Mouse (Mus musculus) left cerebral cortex, postnatal 25 days (tissue): ENCODE measurements around the gene Fbxo27. TPM values are rescaled to one million over a fixed set of nuclear protein-coding genes. Genes with fewer than 3 reads are reported as not detected.
"Not testable (repeated sequence)": the region's sequence is repeated elsewhere in the genome, so short reads cannot be mapped to it uniquely, and the experiment has no call there.

ENCODE experiments used
- DNase-seq, 2 experiments: peaks; one replicate each; pipeline ENCODE4 v3.0.0; 2022; ENCODE audit warnings: low spot score in 2 of 2, mixed read lengths in 1 of 2
- intact Hi-C: fragments of 180-260 bp; cut with DNase I; formaldehyde crosslinking; loops from one replicate; pipeline ENCODE4 v1.15.1; 2025
- total RNA-seq, 2 experiments: library from RNA; stranded (reverse); gene quantifications; 2 replicates each; pipeline ENCODE4 v1.2.3; 2021

Fbxo27 gene
- total RNA-seq: 10 to 100 TPM; 21.6 to 21.8 TPM

DNA sequence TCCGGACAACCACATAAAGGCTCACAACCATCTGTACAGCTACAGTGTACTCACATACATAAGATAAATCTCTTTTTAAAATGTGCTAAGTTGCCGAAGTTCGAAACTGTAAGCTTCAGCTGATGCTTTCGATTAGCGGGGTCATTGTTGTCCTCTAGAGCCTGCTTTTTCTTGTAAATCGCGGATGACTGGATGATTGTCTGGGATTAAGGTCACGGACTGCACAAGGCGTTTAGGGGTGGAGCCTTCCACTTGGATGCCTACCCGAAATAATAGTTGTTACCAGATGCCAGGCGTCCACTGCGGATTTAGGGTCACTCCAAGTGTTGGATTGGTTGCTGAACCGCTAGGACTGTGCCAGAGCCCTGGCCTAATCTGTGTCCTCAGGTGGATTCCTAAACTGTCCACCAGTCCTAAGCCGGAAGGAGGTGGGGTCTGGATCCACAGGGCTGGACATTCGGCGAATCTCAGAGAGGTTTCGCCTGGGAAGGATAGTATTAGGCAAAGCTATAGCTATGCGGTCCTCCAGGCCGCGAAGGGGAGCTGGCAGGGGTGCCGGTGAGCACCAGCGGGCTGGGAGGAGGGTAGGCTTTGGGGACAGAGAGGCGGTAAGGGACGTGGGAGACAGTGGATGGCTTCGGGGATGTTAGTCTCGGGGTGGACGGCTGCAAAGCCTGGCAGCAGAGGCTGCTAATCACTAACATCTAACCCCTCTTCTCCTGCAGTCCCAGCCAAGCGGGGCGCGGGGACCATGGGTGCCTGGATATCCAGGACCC, at the start of gene Fbxo27:
Fbxo27 (plus strand) TSS at position 305 of the 776 bp plus-strand sequence.
- intact Hi-C loops: no loop called here
- DNase-seq: peak; percentile 46 to 63

DNA sequence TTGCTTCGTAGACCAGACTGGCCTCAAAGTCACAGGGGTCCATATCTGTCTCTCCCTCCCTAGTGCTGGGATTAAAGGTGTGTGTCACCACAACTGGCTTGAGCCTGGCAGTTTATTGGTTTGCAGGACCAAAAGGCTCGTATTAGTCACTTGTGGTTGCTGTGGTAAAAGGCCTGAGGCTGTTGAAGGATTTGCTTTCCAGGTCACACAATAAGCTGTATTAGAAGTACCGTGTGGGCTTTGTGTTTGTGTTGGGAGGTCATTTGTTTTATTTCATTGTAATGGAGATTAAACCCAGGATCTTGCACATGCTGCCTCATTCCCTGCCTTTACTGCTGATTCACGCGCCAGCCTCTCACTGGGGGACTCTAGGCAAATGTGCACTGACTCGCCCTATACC, 47.3 kb upstream of the Fbxo27 start:
- intact Hi-C loops: no loop called here
- DNase-seq: no peak

DNA sequence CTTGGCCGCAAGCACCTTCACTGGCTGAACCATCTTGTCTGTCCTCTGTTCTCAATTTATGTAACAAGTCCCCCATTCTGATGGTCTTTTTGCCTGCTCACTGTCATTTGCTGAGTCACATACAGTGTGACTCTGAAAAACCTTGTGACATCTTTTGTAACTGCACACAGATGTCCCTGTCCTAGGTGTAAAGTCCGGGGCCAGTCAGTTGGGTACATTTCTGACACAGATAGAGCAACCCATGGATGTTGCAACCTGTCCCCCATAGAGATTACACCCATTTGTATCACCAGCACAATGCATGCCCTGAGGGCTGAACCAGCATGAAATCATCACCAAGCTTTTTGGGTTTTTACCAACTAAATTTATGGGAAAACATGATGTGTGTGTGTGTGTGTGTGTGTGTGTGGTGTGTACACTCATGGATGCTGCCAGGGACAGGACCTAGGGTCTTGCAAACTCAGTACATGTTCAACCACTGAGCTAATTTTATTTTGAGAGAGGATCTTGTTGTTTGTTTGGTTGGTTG, 46.6 kb upstream of the Fbxo27 start:
- DNase-seq: no peak
- intact Hi-C loops: no loop called here

DNA sequence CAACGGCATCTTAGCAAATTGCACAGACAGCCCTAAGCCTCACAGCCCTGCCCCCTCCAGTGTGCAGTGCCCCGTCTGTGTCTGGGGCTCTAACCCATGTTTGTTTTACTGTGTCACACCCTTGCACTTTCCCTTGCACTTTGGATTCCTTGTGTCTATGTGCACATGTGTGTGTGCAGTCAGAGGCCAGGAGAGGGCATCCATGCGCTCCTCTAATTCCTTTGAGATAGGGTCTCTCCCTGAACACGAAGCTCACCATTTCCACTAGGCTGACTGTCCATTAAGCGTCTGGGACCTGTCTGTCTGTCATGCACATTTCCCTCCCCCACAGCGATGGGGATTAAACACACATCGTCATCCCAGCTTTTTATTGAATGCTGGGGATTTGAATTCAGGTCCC, 45.6 kb upstream of the Fbxo27 start:
- intact Hi-C loops: no loop called here
- no peak for DNase-seq

GRCm38 (mm10) chr7:28651157-28651556, 41.5 kb upstream of the Fbxo27 start:
- DNase-seq: no peak
- intact Hi-C loops: no loop called here

GRCm38 (mm10) chr7:28656430-28656829, 36.2 kb upstream of the Fbxo27 start:
- intact Hi-C loops: no loop called here
- no peak for DNase-seq

DNA sequence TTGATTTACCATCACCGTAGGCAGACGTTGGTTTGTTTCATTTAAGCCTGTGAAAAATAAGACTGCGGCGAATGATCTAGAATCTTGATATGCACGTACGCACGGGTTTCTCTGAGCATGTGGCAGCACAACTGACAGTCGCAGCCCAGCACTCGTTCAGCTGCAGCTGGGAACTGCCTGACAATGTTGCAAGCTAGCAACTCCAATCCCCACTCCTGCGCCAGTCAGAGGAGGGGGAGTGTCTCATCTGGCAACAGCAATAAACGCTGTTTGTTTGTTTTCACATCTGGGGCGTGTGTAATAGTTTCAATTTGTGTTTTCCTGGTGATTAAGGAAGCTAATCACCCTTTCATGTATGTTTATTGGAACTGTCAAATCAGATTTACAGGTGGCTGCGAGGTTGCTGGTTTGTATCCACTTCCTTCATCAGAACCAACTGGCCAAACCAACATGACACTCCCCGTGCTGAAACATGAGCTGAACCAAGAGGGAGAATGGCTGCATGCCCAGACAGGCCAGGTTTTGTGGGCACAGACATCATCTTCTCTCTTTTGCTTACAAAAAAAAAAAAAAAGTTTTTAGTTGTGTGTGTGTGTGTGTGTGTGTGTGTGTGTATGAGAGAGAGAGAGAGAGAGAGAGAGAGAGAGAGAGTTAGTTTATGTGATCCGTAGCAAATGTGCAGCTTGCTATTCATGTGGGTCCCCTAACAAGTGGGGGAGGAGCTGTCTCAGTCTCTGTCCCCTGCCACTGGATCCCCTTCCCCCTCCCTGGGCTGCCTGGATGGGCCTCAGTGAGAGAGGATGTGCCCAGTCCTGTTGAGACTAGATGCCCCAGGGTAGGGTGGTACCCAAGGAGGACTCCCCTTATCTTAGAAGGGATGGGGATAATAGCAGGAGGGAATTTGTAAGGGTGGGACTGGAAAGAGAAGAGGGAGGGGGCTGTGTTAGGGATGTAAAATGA, 26.7 kb upstream of the Fbxo27 start:
- DNase-seq: peak; percentile 4
- intact Hi-C loops: no loop called here

DNA sequence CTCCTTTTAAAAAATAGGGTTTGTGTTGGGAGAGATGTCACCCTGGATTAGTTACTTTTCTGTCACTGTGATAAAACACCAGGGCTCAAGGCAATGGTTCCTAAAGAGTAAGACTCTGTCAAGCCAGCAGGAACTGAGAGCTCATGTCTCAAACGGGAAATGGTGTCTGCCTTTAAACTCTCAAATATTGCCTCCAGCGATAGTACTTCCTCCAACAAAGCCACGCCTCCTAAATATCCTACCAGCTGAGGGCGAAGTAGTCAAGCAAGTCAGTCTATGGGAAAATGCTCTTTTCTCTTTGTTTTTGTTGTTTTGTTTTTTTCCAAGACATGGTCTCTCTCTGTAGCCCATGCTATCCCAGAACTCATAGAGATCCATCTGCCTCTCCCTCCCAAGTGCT, 21.5 kb upstream of the Fbxo27 start:
- no peak for DNase-seq
- intact Hi-C loops: loop anchor here (5.0 kb wide), 1 partner anchor 49 kb away; no protein-coding TSS in a partner anchor

DNA sequence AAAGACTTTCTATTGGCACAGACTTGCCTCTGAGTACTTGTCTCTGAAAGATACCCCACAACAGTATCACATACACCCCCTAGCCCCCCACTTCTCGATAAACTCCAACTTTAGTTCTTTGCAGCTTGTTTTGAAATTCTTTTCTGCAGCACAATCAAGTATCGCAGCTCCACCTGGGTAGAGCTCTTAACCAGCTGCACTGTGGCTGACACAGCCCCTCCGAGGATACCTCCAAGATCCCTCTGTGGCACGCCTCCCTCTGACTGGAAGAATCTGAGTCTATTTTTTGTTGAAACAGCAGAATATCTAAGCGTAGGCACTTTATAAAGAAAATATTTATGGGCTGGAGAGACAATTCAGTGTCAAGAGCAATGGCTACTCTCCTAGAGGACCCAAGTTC, 20.4 kb upstream of the Fbxo27 start:
- no peak for DNase-seq
- intact Hi-C loops: loop anchor here (5.0 kb wide), 1 partner anchor 50 kb away; no protein-coding TSS in a partner anchor

DNA sequence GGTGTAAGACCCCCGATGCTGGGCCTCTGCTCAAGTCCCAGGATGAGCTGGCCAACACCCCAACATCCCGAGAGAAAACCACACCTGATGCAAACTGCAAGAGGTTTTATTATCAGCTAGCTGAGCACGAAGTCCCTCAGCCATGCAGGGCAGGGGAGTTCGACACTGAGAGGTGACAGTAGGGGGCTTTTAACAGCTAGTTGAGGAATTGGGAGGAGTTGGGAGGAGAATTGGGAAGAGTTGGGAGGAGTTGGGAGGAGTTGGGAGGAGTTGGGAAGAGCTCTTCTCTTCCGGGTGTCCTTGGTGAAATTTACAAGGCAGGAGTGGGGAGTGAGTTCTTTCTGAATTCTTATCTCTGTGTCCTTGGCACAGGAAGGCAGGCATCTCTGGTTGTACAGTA, 19.9 kb upstream of the Fbxo27 start:
- DNase-seq: not testable (repeated sequence)
- intact Hi-C loops: loop anchor here (5.0 kb wide), 1 partner anchor 50 kb away; no protein-coding TSS in a partner anchor

DNA sequence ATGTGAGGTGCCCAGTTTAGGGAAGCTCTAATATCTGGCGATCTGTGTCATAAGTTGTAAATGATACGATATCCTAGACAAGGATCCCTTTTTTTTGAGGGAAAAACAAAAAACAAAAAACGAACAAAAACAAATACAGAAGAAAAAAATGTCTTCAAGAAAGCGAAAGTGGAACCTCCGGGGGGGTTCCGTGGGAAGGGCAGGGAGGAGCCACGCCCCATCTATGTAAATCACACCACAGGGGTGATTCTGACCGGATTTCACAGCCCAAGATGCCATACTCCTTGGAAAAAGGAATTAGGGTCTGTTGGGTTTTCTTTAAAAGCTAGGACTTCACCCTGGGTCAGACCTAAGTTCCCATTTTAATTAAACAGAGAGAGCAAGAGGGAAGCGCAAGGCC, 17.7 kb upstream of the Fbxo27 start:
- intact Hi-C loops: loop anchor here (5.0 kb wide), 1 partner anchor 53 kb away; no protein-coding TSS in a partner anchor
- DNase-seq: no peak

DNA sequence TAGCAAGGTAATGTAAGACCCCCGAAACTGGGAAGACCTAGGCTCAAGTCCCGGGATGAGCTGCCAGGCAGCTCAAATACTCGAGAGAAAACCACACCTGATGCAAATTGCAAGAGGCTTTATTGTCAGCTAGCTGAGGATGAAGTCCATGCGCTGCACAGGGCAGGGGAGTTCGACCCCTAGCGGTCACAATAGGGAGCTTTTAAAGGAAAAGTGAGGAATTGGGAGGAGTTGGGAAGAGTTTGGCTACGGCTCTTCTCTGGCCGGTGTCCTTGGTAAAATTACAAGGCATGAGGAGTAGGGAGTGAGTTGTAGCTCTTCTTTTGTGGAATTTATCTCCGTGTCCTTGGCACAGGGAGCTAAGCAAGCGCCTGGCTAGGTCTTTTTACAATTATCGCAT, 16.9 kb upstream of the Fbxo27 start:
- intact Hi-C loops: no loop called here
- DNase-seq: no peak

DNA sequence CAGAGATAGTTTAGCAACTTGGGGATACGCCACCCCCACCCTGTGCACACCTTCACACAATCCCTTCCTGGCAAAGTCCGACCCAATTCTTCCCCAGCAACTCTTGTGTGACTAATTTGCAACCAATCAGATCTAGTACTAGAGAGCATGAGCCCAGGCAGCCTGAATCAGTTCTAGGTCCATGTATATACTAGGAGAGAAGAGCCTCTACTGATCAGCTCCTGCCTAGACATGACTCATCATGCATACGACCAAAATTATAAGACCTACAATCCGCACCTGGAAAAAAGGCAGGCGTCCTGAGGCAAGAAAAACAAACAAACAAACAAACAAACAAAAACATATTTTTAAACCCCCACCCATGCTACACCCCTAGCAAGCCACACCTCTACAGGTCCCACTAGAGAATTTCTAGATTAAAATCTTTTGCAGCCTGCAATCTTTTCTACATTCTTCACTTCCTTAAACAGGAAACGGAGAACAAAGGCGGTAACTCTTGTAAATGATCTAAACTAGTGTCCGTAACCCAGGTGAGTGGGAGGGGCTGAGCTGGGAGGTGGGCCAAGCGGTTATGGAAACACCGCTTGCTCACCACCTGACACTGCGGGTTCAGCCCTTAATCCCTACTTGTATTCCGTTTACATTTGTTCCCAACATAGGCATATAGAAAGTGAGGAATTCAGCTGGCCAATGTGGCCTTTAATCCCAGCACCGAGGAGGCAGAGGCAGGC, 15.7 kb upstream of the Fbxo27 start:
- intact Hi-C loops: no loop called here
- DNase-seq: no peak

DNA sequence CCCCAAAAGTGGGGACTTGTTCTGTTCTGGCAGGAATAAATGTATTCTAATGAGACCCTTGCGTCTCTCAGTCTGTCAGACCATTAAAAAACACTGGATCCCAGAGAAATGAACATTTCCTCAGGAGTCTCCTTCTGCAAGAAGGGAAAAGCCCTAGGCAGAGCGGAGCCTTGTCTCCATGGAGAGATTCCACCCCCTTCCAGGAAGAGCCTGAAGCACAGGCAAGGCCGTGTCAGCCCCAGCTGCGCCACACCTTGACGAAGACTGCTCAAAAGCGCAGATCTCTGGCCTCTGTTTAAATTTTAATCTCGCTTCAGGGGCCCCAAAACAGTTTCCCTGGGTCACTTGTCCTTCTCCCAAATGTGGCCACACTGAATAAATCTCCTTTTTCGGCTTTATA, 15.0 kb upstream of the Fbxo27 start:
- no peak for DNase-seq
- intact Hi-C loops: no loop called here

DNA sequence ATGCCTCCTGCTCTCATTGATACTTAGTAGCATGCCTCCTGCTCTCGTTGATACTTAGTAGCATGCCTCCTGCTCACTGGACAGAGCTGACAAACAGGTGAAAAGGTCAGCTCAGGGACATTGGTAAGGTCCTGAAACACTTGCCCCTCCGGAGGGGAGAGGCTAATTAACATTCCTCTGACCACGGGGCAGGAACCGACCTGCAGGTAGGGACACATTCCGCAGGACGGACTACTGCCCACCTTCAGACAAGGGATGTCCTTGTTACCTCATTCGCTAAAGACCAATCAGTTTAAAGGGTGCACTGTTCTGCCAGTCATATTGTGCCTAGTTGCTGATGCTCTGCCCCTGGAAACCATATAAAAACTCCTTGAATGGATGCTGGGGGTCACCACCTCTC, 1.6 kb upstream of the Fbxo27 start:
- no peak for DNase-seq
- intact Hi-C loops: no loop called here

GRCm38 (mm10) chr7:28693321-28693966, 795 bp downstream of the Fbxo27 start:
- intact Hi-C loops: no loop called here
- DNase-seq: peak; percentile 78 to 94

DNA sequence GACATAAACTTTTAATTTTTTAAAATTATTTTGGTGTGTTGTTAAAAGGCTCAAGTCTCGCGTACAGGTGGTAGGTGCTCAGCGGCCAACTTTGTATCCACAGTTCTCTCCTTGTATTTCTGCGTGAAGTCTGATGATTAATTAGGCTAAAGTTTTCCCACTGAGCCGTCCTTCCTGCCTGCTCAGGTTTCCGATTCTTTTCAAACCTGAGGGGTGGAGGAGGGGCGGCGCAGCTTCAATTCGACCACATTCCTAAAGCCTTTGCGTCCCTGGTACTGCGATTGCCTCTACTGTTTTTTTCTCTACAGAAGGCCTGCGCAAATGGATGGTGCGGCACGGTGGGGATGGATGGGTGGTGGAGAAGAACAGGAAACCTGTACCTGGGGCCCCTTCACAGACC, 1.8 kb downstream of the Fbxo27 start:
- no peak for DNase-seq
- intact Hi-C loops: no loop called here

- DNase-seq: no peak
- intact Hi-C loops: no loop called here
These were observed 2.4 kb downstream of the Fbxo27 start for GRCm38 (mm10) chr7:28694966-28695511.

GRCm38 (mm10) chr7:28697277-28697676, 4.6 kb downstream of the Fbxo27 start:
- intact Hi-C loops: no loop called here
- DNase-seq: no peak
